In the genomic region with DNA sequence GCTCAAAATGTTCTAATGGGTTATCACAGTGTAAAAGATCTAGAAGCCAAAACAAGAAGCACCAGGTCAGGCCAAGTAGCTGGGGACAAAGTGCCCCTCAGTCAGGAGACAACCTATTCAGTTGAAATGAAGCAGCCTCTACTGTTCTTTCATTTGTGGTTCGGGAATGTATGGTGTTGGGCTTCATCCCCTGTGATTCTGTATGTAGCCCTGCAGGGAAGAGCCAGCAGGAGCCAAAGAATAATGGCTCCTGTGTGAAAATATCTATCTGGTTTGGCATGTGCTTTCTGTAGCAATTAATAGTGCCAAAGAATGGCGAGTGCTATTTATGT, we compare ENCODE assay signal across 8 mouse cellular contexts. TPM values are rescaled to one million over a fixed set of nuclear protein-coding genes. Genes with fewer than 3 reads are reported as not detected.
DNase-seq lines count a peak whose midpoint lies in the region; ATAC-seq and TF ChIP-seq lines count a peak whose summit lies in the region.

No protein-coding gene starts in this region.

- no peak for TF ChIP-seq POLR2A in testis, adult 2 months (IDR thresholded peaks at IDR 0.05; ENCODE audit: control insufficient read depth, low read depth, low read length)

- peak overlapping the region; percentile 97 for H3K4me3 ChIP-seq in testis, adult 2 months (ENCODE audit: control insufficient read depth, low read depth, low read length)
- peak overlapping the region; percentile 90 for H3K4me3 ChIP-seq in liver, embryonic 11.5 days (ENCODE audit: low read depth, low read length)
- peak overlapping the region; percentile 84 for H3K4me3 ChIP-seq in stomach, embryonic 15.5 days (replicated peaks)

- H3K36me3 ChIP-seq in testis, adult 2 months (ENCODE audit: control insufficient read depth, insufficient read depth, low read length): no peaks in the 10 kb centered on the region; the same call in 1 of the 2 replicates
- H3K36me3 ChIP-seq in liver, embryonic 11.5 days (ENCODE audit: control insufficient read depth, insufficient read depth, low read length): no peaks in the 10 kb centered on the region; the same call in 1 of the 2 replicates
- H3K36me3 ChIP-seq in stomach, embryonic 15.5 days: peaks cover 7% of the 10 kb centered on the region

- H3K4me1 ChIP-seq in testis, adult 2 months (ENCODE audit: control insufficient read depth, insufficient read depth, low read length): peaks cover 5% of the 10 kb centered on the region; the same call in 1 of the 2 replicates
- peaks cover 10% of the 10 kb centered on the region for H3K4me1 ChIP-seq in liver, embryonic 11.5 days (replicated peaks; ENCODE audit: control insufficient read depth, insufficient read depth, low read length)
- peaks cover 7% of the 10 kb centered on the region; the same call in 1 of the 2 replicates for H3K4me1 ChIP-seq in stomach, embryonic 15.5 days

- H3K27me3 ChIP-seq in testis, adult 2 months (ENCODE audit: control insufficient read depth, insufficient read depth, low read length): no peaks in the 10 kb centered on the region
- H3K27me3 ChIP-seq in liver, embryonic 11.5 days (replicated peaks; ENCODE audit: control insufficient read depth, insufficient read depth, low read length): no peaks in the 10 kb centered on the region
- no peaks in the 10 kb centered on the region for H3K27me3 ChIP-seq in stomach, embryonic 15.5 days (replicated peaks)

- ATAC-seq in liver, embryonic 11.5 days (replicated peaks; ENCODE audit: low FRiP score): no peak
- ATAC-seq in stomach, embryonic 15.5 days (ENCODE audit: insufficient read depth, low FRiP score, low read depth): 0 out of 2 replicates have a peak, but pooled peaks have one; percentile 15

- H3K27ac ChIP-seq in testis, adult 2 months (ENCODE audit: control insufficient read depth, insufficient read depth, low read depth, low read length): peak overlapping the region; percentile 73
- peak overlapping the region; percentile 84 for H3K27ac ChIP-seq in liver, embryonic 11.5 days (ENCODE audit: low read depth, low read length)
- peak overlapping the region; percentile 88 for H3K27ac ChIP-seq in stomach, embryonic 15.5 days

- H3K9me3 ChIP-seq in liver, embryonic 11.5 days (ENCODE audit: control insufficient read depth, low read length): no peaks in the 10 kb centered on the region
- no peaks in the 10 kb centered on the region for H3K9me3 ChIP-seq in stomach, embryonic 15.5 days

- H3K4me2 ChIP-seq in liver, embryonic 11.5 days: peak overlapping the region; percentile 89
- H3K4me2 ChIP-seq in stomach, embryonic 15.5 days: peak overlapping the region; percentile 82

- H3K9ac ChIP-seq in liver, embryonic 11.5 days (ENCODE audit: low read depth, low read length): peak overlapping the region; percentile 92
- H3K9ac ChIP-seq in stomach, embryonic 15.5 days: peak overlapping the region; percentile 74; the same call in 1 of the 2 replicates

- peak; percentile 24 for DNase-seq in cerebellum, adult 8-10 months
- DNase-seq in cerebellum, adult 11-12 months: no peak
- no peak for DNase-seq in testis, postnatal 14 days (ENCODE audit: low spot score)
- no peak for DNase-seq in liver, embryonic 11.5 days (ENCODE audit: low spot score)
- DNase-seq in urinary bladder, adult 2 months (ENCODE audit: low spot score): no peak
- DNase-seq in adrenal gland, adult 8-10 months: no peak

- TF ChIP-seq CTCF in testis, adult 2 months (IDR thresholded peaks at IDR 0.05; ENCODE audit: control insufficient read depth, insufficient read depth, insufficient replicate concordance, low read depth, low read length): no peak

- WGBS in liver, embryonic 11.5 days: 5% methylated on average over 2 of the region's 2 CpGs
- WGBS in stomach, embryonic 15.5 days: 3% methylated on average over 2 of the region's 2 CpGs

RNA-seq across cellular contexts. Expression of gene Fbxo22, which starts 0.3 kb away (rescaled TPM):
- 4.9 and 6.2 TPM in 2 replicates for polyA plus RNA-seq in testis, adult 2 months (2012; rRNA removed)
- 52.0 and 57.9 TPM in 2 replicates for polyA plus RNA-seq in liver, embryonic 11.5 days (2014; fragmentation: Nextera tagmentation; extraction: Ambion mirVana)
- polyA plus RNA-seq in stomach, embryonic 15.5 days (2015; fragmentation: Nextera tagmentation; extraction: Ambion mirVana): 49.2 and 60.8 TPM in 2 replicates
- 30.0 and 32.5 TPM in 2 replicates for polyA plus RNA-seq in urinary bladder, adult 2 months (2012; rRNA removed)
- total RNA-seq in adrenal gland, adult 8-10 months (2022): 10 to 100 TPM; 38.5 to 44.4 (median 40.9) TPM

RNA-seq across cellular contexts. Expression of gene Ube2q2, which starts 59.8 kb away (rescaled TPM):
- 19.0 and 19.8 TPM in 2 replicates for polyA plus RNA-seq in testis, adult 2 months (2012; rRNA removed)
- 34.8 and 36.9 TPM in 2 replicates for polyA plus RNA-seq in liver, embryonic 11.5 days (2014; fragmentation: Nextera tagmentation; extraction: Ambion mirVana)
- 31.1 and 32.5 TPM in 2 replicates for polyA plus RNA-seq in stomach, embryonic 15.5 days (2015; fragmentation: Nextera tagmentation; extraction: Ambion mirVana)
- polyA plus RNA-seq in urinary bladder, adult 2 months (2012; rRNA removed): 27.5 and 28.2 TPM in 2 replicates
- total RNA-seq in adrenal gland, adult 8-10 months (2022): 10 to 100 TPM; 50.3 to 60.9 (median 52.8) TPM
